Mouse (Mus musculus): ENCODE measurements at regions not wholly inside any gene's neighbourhood (a gene's known extent, or its start where the extent isn't known, plus 50 kb on each side); places are given as distances from the start of the nearest gene placed in this dataset.
A peak's percentile ranks its signal among the peaks of the same experiment; 100 is the strongest.

- DNase-seq (ENCODE audit: low spot score) = no peak
Measured at GRCm38 (mm10) chr1:194878440-194878839, 60.2 kb upstream of the Cd34 start.

- DNase-seq (ENCODE audit: low spot score) = peak; percentile 88
Measured at GRCm38 (mm10) chr1:194879324-194880233, 59.0 kb upstream of the Cd34 start.

- no peak for DNase-seq (ENCODE audit: low spot score)
Measured at GRCm38 (mm10) chr1:194881556-194882223, 56.9 kb upstream of the Cd34 start.

- no peak for DNase-seq (ENCODE audit: low spot score)
Measured at GRCm38 (mm10) chr1:194885071-194885686, 53.4 kb upstream of the Cd34 start.

GRCm38 (mm10) chr1:194885687-194886077 is 52.9 kb upstream of the Cd34 start:
- DNase-seq (ENCODE audit: low spot score) = no peak
